ENCODE assay signal across 23 mouse cellular contexts in the genomic region with DNA sequence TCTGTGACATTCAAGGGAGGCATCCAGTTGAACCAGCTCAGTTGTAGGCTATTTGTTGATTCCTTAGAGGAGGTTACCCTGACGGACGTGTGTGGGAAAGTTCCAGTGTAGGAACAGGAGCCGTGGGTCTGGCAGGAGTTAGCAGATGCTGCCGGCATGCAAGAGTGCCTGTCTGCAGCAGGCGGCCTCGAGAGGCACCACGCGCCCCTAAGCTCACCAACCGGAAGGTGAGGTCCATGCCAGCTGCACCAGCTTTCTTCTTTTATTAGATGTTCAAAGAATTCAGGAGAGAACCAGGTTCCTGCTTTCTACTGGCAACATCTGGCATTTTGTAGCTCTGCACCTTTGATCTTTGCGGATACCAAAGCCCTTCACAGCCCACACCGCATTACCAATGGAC. TPM values are rescaled to one million over a fixed set of nuclear protein-coding genes. Genes with fewer than 3 reads are reported as not detected.
DNase-seq lines count a peak whose midpoint lies in the region; ATAC-seq and TF ChIP-seq lines count a peak whose summit lies in the region.
"Had no signal": no experiment of that assay in that cellular context is flagged by ENCODE, and none has a peak within 500 bp of the region (broad histone marks: within the 10 kb centered on the region; RNA-seq: fewer than 3 reads in every experiment).

No protein-coding gene starts in this region.

- no peak for TF ChIP-seq EP300 in CH12.LX (IDR thresholded peaks at IDR 0.05; ENCODE audit: low read length)

- no peak for TF ChIP-seq CTCF in gastrocnemius, adult 2 months (IDR thresholded peaks at IDR 0.05)
- TF ChIP-seq CTCF in CH12.LX (conservative IDR thresholded peaks at IDR 0.05 in 1 of 2, IDR thresholded peaks at IDR 0.05 in 1 of 2; ENCODE audit: low read depth in 2 of 2, low read length in 2 of 2): no peak

- intact Hi-C loops in gastrocnemius, adult 2 months (cut with DNase I): no loop called here

- H3K9me3 ChIP-seq in CH12.LX (replicated peaks; ENCODE audit: low read length): no peaks in the 10 kb centered on the region
- H3K9me3 ChIP-seq in embryonic facial prominence, embryonic 14.5 days (ENCODE audit: control insufficient read depth, low read length): no peaks in the 10 kb centered on the region
- no peaks in the 10 kb centered on the region for H3K9me3 ChIP-seq in limb, embryonic 12.5 days
- no peaks in the 10 kb centered on the region for H3K9me3 ChIP-seq in forebrain, embryonic 15.5 days
- H3K9me3 ChIP-seq: forebrain, embryonic 13.5 days; heart, embryonic 15.5 days; liver, embryonic 15.5 days; midbrain, embryonic 15.5 days had no signal

- TF ChIP-seq POLR2A in CH12.LX (IDR thresholded peaks at IDR 0.05; ENCODE audit: low read depth, low read length): no peak

- TF ChIP-seq RAD21 in CH12.LX (IDR thresholded peaks at IDR 0.05; ENCODE audit: low read depth, low read length): no peak

- H3K4me2 ChIP-seq in CH12.LX (ENCODE audit: insufficient read depth, low read depth, poor library complexity, severe bottlenecking): peak overlapping the region; percentile 51
- H3K4me2 ChIP-seq in embryonic facial prominence, embryonic 14.5 days (ENCODE audit: low read depth, low read length): peak overlapping the region; percentile 33
- H3K4me2 ChIP-seq in limb, embryonic 12.5 days: peak overlapping the region; percentile 41
- no peak overlapping the region for H3K4me2 ChIP-seq in forebrain, embryonic 15.5 days (replicated peaks)
- H3K4me2 ChIP-seq: forebrain, embryonic 13.5 days; heart, embryonic 15.5 days; liver, embryonic 15.5 days; midbrain, embryonic 15.5 days had no signal

- dilution Hi-C loops in CH12.LX (cut with MboI; ENCODE audit: extremely low pct_ligation_motif_present, extremely low pct_unique_long_range_greater_than_20kb, low sequenced_read_pairs): no loop called here

- no peaks in the 10 kb centered on the region for H3K79me2 ChIP-seq in CH12.LX (replicated peaks; ENCODE audit: control insufficient read depth, extremely low read depth, insufficient read depth, poor library complexity, severe bottlenecking)

- H3K27me3 ChIP-seq in CH12.LX (replicated peaks): no peaks in the 10 kb centered on the region
- no peaks in the 10 kb centered on the region for H3K27me3 ChIP-seq in embryonic facial prominence, embryonic 14.5 days (replicated peaks; ENCODE audit: control insufficient read depth, insufficient read depth, low read length)
- peaks cover 4% of the 10 kb centered on the region; the same call in 1 of the 2 replicates for H3K27me3 ChIP-seq in limb, embryonic 12.5 days
- H3K27me3 ChIP-seq in forebrain, embryonic 15.5 days: no peaks in the 10 kb centered on the region
- H3K27me3 ChIP-seq: forebrain, embryonic 13.5 days; heart, embryonic 15.5 days; liver, embryonic 15.5 days; megakaryocyte, embryonic 14.5 days; midbrain, embryonic 15.5 days had no signal

- in situ Hi-C loops in CH12.LX (cut with MboI; ENCODE audit: low pct_ligation_motif_present, low pct_unique_long_range_greater_than_20kb, low sequenced_read_pairs): no loop called here

- H3K4me3 ChIP-seq in gastrocnemius, adult 2 months: peak overlapping the region; percentile 46
- no peak overlapping the region for H3K4me3 ChIP-seq in CH12.LX (replicated peaks in 1 of 3; ENCODE audit: low read depth in 2 of 3, low read length in 2 of 3, poor library complexity in 1 of 3)
- H3K4me3 ChIP-seq in embryonic facial prominence, embryonic 14.5 days (ENCODE audit: low read depth, low read length): no peak overlapping the region
- no peak overlapping the region for H3K4me3 ChIP-seq in limb, embryonic 12.5 days (replicated peaks)
- no peak overlapping the region for H3K4me3 ChIP-seq in forebrain, embryonic 15.5 days
- H3K4me3 ChIP-seq: forebrain, embryonic 13.5 days; heart, adult 2 months; heart, embryonic 15.5 days; liver, embryonic 15.5 days; megakaryocyte, embryonic 14.5 days; midbrain, embryonic 15.5 days had no signal

- no peak for ATAC-seq in embryonic facial prominence, embryonic 14.5 days (ENCODE audit: low read depth)
- no peak for ATAC-seq in limb, embryonic 12.5 days (ENCODE audit: insufficient number of reproducible peaks, insufficient read depth, low FRiP score, low TSS enrichment, low read depth)
- no peak for ATAC-seq in forebrain, embryonic 15.5 days (replicated peaks)
- ATAC-seq in CD4-positive, CD25-positive, alpha-beta regulatory T cell, adult 4 months: no peak
- ATAC-seq: forebrain, embryonic 13.5 days; midbrain, embryonic 15.5 days; Patski had no signal

- H3K4me1 ChIP-seq in CH12.LX (ENCODE audit: control insufficient read depth in 1 of 2, insufficient read depth in 2 of 2): peaks cover 0 to 10% of the 10 kb centered on the region in 2 experiments; a peak in 3 of 4 replicates
- H3K4me1 ChIP-seq in embryonic facial prominence, embryonic 14.5 days (ENCODE audit: control insufficient read depth, insufficient read depth, low read length): peaks cover 14% of the 10 kb centered on the region; the same call in 1 of the 2 replicates
- peaks cover 21% of the 10 kb centered on the region for H3K4me1 ChIP-seq in limb, embryonic 12.5 days (replicated peaks)
- H3K4me1 ChIP-seq in forebrain, embryonic 15.5 days: no peaks in the 10 kb centered on the region
- H3K4me1 ChIP-seq: forebrain, embryonic 13.5 days; heart, embryonic 15.5 days; liver, embryonic 15.5 days; megakaryocyte, embryonic 14.5 days; midbrain, embryonic 15.5 days had no signal

- no peak for DNase-seq in gastrocnemius, adult 2 months
- DNase-seq in gastrocnemius, postnatal 4 days (ENCODE audit: low spot score in 2 of 2): no peak
- no peak for DNase-seq in CH12.LX (ENCODE audit: extremely low read depth)
- DNase-seq in embryonic facial prominence, embryonic 14.5 days (ENCODE audit: low spot score): no peak
- no peak for DNase-seq in retina, postnatal 1 day
- DNase-seq: cerebellum, adult 9-11 months; heart, adult 2 months; kidney, adult 9 months; lung, postnatal 14 days; right cerebral cortex, postnatal 14 days; thymus, postnatal 25 days had no signal

- H3K9ac ChIP-seq in CH12.LX (ENCODE audit: insufficient read depth, low read depth): no peak overlapping the region
- no peak overlapping the region for H3K9ac ChIP-seq in embryonic facial prominence, embryonic 14.5 days (ENCODE audit: low read depth, low read length)
- H3K9ac ChIP-seq in limb, embryonic 12.5 days (replicated peaks): no peak overlapping the region
- H3K9ac ChIP-seq in forebrain, embryonic 15.5 days (replicated peaks): no peak overlapping the region
- H3K9ac ChIP-seq: forebrain, embryonic 13.5 days; heart, embryonic 15.5 days; liver, embryonic 15.5 days; midbrain, embryonic 15.5 days had no signal

- 57% methylated on average over 11 of the region's 11 CpGs for WGBS in embryonic facial prominence, embryonic 14.5 days
- 18% methylated on average over 11 of the region's 11 CpGs for WGBS in limb, embryonic 12.5 days
- 90% methylated on average over 11 of the region's 11 CpGs for WGBS in forebrain, embryonic 15.5 days

- no peaks in the 10 kb centered on the region for H3K36me3 ChIP-seq in CH12.LX (replicated peaks in 1 of 2; ENCODE audit: control insufficient read depth in 1 of 2, insufficient read depth in 1 of 2, low read length in 1 of 2)
- no peaks in the 10 kb centered on the region for H3K36me3 ChIP-seq in embryonic facial prominence, embryonic 14.5 days (ENCODE audit: control insufficient read depth, insufficient read depth, low read length)
- H3K36me3 ChIP-seq in limb, embryonic 12.5 days: no peaks in the 10 kb centered on the region
- no peaks in the 10 kb centered on the region for H3K36me3 ChIP-seq in forebrain, embryonic 15.5 days
- H3K36me3 ChIP-seq: heart, embryonic 15.5 days; liver, embryonic 15.5 days; midbrain, embryonic 15.5 days had no signal

- peak overlapping the region; percentile 38; the same call in 1 of the 2 replicates for H3K27ac ChIP-seq in gastrocnemius, adult 2 months
- H3K27ac ChIP-seq in CH12.LX (ENCODE audit: insufficient read depth, low read depth): no peak overlapping the region
- no peak overlapping the region for H3K27ac ChIP-seq in embryonic facial prominence, embryonic 14.5 days (replicated peaks; ENCODE audit: low read depth, low read length)
- H3K27ac ChIP-seq in limb, embryonic 12.5 days: peak overlapping the region; percentile 76
- no peak overlapping the region for H3K27ac ChIP-seq in forebrain, embryonic 15.5 days (replicated peaks)
- H3K27ac ChIP-seq: forebrain, embryonic 13.5 days; heart, adult 2 months; heart, embryonic 15.5 days; liver, embryonic 15.5 days; midbrain, embryonic 15.5 days had no signal

TF ChIP-seq in CH12.LX, 34 proteins besides CTCF, POLR2A, EP300 and RAD21:
- TF ChIP-seq E2F4 (IDR thresholded peaks at IDR 0.05; ENCODE audit: insufficient replicate concordance, low read depth, low read length) (no peak), ZC3H11A (IDR thresholded peaks at IDR 0.05; ENCODE audit: low read depth, low read length) (no peak), USF2 (conservative IDR thresholded peaks at IDR 0.05; ENCODE audit: low read depth, low read length) (no peak), MYC (IDR thresholded peaks at IDR 0.05; ENCODE audit: low read depth, low read length) (no peak), MAX (IDR thresholded peaks at IDR 0.05; ENCODE audit: low read length) (no peak), MEF2A (IDR thresholded peaks at IDR 0.05; ENCODE audit: borderline replicate concordance, low read depth, low read length) (no peak), MAFK (IDR thresholded peaks at IDR 0.05; ENCODE audit: insufficient replicate concordance, low read length) (no peak), TCF12 (IDR thresholded peaks at IDR 0.05; ENCODE audit: low read depth, low read length) (no peak), BHLHE40 (IDR thresholded peaks at IDR 0.05; ENCODE audit: low read depth, low read length) (no peak), RCOR1 (conservative IDR thresholded peaks at IDR 0.05; ENCODE audit: low read depth, low read length) (no peak), POLR2AphosphoS2 (IDR thresholded peaks at IDR 0.05; ENCODE audit: low read depth, low read length) (no peak), SIN3A (IDR thresholded peaks at IDR 0.05; ENCODE audit: low read length) (no peak), HCFC1 (IDR thresholded peaks at IDR 0.05; ENCODE audit: low read depth, low read length) (no peak), ELF1 (IDR thresholded peaks at IDR 0.05; ENCODE audit: low read depth, low read length) (no peak)

RNA-seq across cellular contexts. Expression of gene Pmfbp1, which starts 9.1 kb away (rescaled TPM):
- not detected for total RNA-seq in gastrocnemius, adult 2 months (2021)
- not detected for total RNA-seq in gastrocnemius, postnatal 4 days (2021)
- 0.04 TPM in 1 of 2 replicates, not detected in the other for total RNA-seq in CH12.LX (2012; rRNA removed)
- total RNA-seq in CH12.LX (2014; rRNA removed): 0.07 TPM in 1 of 2 replicates, not detected in the other
- polyA plus RNA-seq in CH12.LX (2012; ENCODE audit: insufficient read length, low read depth): 0.07 and 0.11 TPM in 2 replicates
- 0.08 and 0.38 TPM in 2 replicates for polyA plus RNA-seq in embryonic facial prominence, embryonic 14.5 days (2014; fragmentation: Nextera tagmentation; extraction: Ambion mirVana)
- 0.14 and 0.15 TPM in 2 replicates for polyA plus RNA-seq in limb, embryonic 12.5 days (2016; fragmentation: Nextera tagmentation; extraction: Ambion mirVana)
- polyA plus RNA-seq in forebrain, embryonic 15.5 days (2015; fragmentation: Nextera tagmentation; extraction: Ambion mirVana): 0.11 and 0.29 TPM in 2 replicates
- not detected for polyA plus RNA-seq in CD4-positive, CD25-positive, alpha-beta regulatory T cell, adult 4 months (2017; shearing (Covaris generic))
- total RNA-seq: adrenal gland, postnatal 4 days; heart, adult 2 months; hematopoietic stem cell, adult 5-6 weeks had no signal
- polyA plus RNA-seq: heart, adult 2 months; large intestine, adult 2 months; liver, embryonic 15.5 days; Patski had no signal

Comparison
In these comparisons a context has a peak if more than half of its experiments do, and no peak if none do; other contexts are left out.
1. H3K27ac ChIP-seq: peak in gastrocnemius, adult 2 months (single experiment) and limb, embryonic 12.5 days (single experiment); none in CH12.LX (single experiment), embryonic facial prominence, embryonic 14.5 days (single experiment) and forebrain, embryonic 15.5 days (single experiment).